Mouse (Mus musculus) myocyte (in vitro differentiated cells): ENCODE measurements around the gene Lztfl1.

Experiments used
- E2F4 ChIP-seq: IDR thresholded peaks from one replicate; pipeline ENCODE4 v1.6.1; 2011; ENCODE audit warnings: mild to moderate bottlenecking, control low read depth, moderate library complexity; ENCODE audit not compliant: insufficient read depth
- MAX ChIP-seq: IDR thresholded peaks from one replicate; pipeline ENCODE4 v1.6.1; 2011; ENCODE audit warnings: low read depth, mild to moderate bottlenecking, control low read depth
- MYOG ChIP-seq, 3 experiments: IDR thresholded peaks; one replicate each; pipeline ENCODE4 v1.6.1; 2011; ENCODE audit warnings: control low read depth in 2 of 3, low read depth in 2 of 3, mild to moderate bottlenecking in 2 of 3; ENCODE audit not compliant: insufficient read length in 2 of 3, control insufficient read depth in 1 of 3, insufficient read depth in 1 of 3
- POLR2A ChIP-seq: IDR thresholded peaks from one replicate; pipeline ENCODE4 v1.6.1; 2011; ENCODE audit warnings: low read depth, mild to moderate bottlenecking, control low read depth, moderate library complexity; ENCODE audit not compliant: insufficient read length
- TCF12 ChIP-seq: IDR thresholded peaks from one replicate; pipeline ENCODE4 v1.6.1; 2011; ENCODE audit warnings: mild to moderate bottlenecking, control low read depth; ENCODE audit not compliant: poor library complexity, insufficient read depth, severe bottlenecking
- USF1 ChIP-seq: IDR thresholded peaks from one replicate; pipeline ENCODE4 v1.6.1; 2011; ENCODE audit warnings: low read depth, mild to moderate bottlenecking, control low read depth, moderate library complexity

- TF ChIP-seq USF1: no peak
- TF ChIP-seq MAX: no peak
- TF ChIP-seq E2F4: no peak
- no peak for TF ChIP-seq MYOG (IDR thresholded peaks at IDR 0.05; ENCODE audit: control insufficient read depth in 1 of 3, insufficient read depth in 1 of 3, insufficient read length in 2 of 3, low read depth in 2 of 3)
- no peak for TF ChIP-seq POLR2A
- TF ChIP-seq TCF12: no peak
Measured at GRCm38 (mm10) chr9:123709226-123709625, 8.3 kb downstream of the Lztfl1 start.
